Mouse (Mus musculus) midbrain, embryonic 16.5 days (tissue): Measurements from ENCODE around the gene Gbf1. TPM values are rescaled to one million over a fixed set of nuclear protein-coding genes. Genes with fewer than 3 reads are reported as not detected.

ENCODE experiments used
- ATAC-seq: fragments of 200-750 bp; cut with Nextera tagmentation; 2 replicates; pipeline ENCODE4 v1.8.0; 2017; ENCODE audit warnings: moderate TSS enrichment
- H3K27ac ChIP-seq: fragments of 300-500 bp; sonication (generic); 2 replicates; pipeline ENCODE4 v1.5.1; 2014; ENCODE audit warnings: mild to moderate bottlenecking, low read length, mixed read lengths
- H3K27me3 ChIP-seq: fragments of 300-500 bp; sonication (generic); 2 replicates; pipeline ENCODE4 v1.6.1; 2014; ENCODE audit warnings: low read depth, low read length, mixed read lengths; ENCODE audit not compliant: control insufficient read depth, insufficient read depth
- H3K36me3 ChIP-seq: fragments of 300-500 bp; sonication (generic); 2 replicates; pipeline ENCODE4 v1.6.1; 2014; ENCODE audit warnings: mild to moderate bottlenecking, low read length, moderate library complexity, mixed read lengths; ENCODE audit not compliant: control insufficient read depth, insufficient read depth
- H3K4me1 ChIP-seq: fragments of 300-500 bp; sonication (generic); 2 replicates; pipeline ENCODE4 v1.6.1; 2014; ENCODE audit warnings: mild to moderate bottlenecking, low read length, mixed read lengths; ENCODE audit not compliant: control insufficient read depth, insufficient read depth
- H3K4me2 ChIP-seq: fragments of 300-500 bp; sonication (generic); 2 replicates; pipeline ENCODE4 v1.6.1; 2014; ENCODE audit warnings: mild to moderate bottlenecking, low read length, mixed read lengths
- H3K4me3 ChIP-seq: fragments of 300-500 bp; sonication (generic); 2 replicates; pipeline ENCODE4 v1.5.1; 2014; ENCODE audit warnings: low read depth, mild to moderate bottlenecking, low read length, moderate library complexity, mixed read lengths
- H3K9ac ChIP-seq: fragments of 300-500 bp; sonication (generic); 2 replicates; pipeline ENCODE4 v1.6.1; 2014; ENCODE audit warnings: low read depth, low read length, mixed read lengths
- H3K9me3 ChIP-seq: fragments of 300-500 bp; sonication (generic); replicated peaks from 2 replicates; pipeline ENCODE4 v1.6.1; 2014; ENCODE audit warnings: mild to moderate bottlenecking, low read length, mixed read lengths; ENCODE audit not compliant: control insufficient read depth, poor library complexity, severe bottlenecking
- WGBS: fragments of 180-500 bp; shearing (Covaris S2); extraction: QIAGEN DNeasy Blood & Tissue Kit; methylation state at CpG from one replicate; pipeline ENCODE4 v1.1.7; 2014; 5-methylcytosine and 5-hydroxymethylcytosine counted together
- polyA plus RNA-seq: library from polyadenylated mRNA; unstranded; fragments of >200 nt; fragmentation: Nextera tagmentation; extraction: Ambion mirVana; gene quantifications from 2 replicates; pipeline ENCODE4 v1.2.1, GENCODE M21; 2015

Gene Gbf1
- polyA plus RNA-seq, 1 experiment from 2014 or later = 62.8 TPM

DNA sequence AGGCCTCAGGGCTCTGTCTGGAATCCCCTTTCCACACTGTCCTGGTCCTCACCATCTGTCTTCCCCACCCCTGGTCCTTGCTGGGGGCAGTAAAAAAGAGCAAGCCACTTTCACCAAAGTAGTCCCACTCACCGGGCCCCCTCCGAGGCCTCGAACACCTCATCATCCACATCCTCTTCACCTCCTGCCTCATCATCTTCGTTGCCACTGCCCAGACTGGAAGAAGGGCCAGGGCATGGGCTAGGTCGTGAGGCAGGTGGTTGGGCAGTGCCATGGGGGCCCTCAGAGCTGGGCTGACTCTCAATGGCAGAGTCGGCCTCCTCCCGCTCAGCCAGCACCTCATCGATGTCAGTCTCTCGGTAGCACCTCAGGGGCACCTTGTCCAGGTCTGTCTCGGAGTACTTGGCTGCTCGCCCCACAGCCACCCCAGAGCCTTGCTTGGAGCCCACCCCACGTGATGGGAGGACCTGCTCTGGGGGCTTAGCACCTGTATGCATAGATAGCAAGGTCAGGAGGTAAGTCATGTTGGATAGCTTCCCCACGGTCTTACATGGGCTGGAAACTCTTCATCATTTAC, 170.8 kb downstream of the Gbf1 start:
- Histone ChIP-seq H3K4me3 (no peak overlapping the region), H3K9me3 (no peaks in the 10 kb centered on the region), H3K9ac (peak overlapping the region; percentile 43), H3K4me1 (peaks cover 78% of the 10 kb centered on the region), H3K27me3 (no peaks in the 10 kb centered on the region; the same call in 1 of the 2 replicates), H3K4me2 (peak overlapping the region; percentile 46), H3K36me3 (no peaks in the 10 kb centered on the region), H3K27ac (peak overlapping the region; percentile 74; the same call in 1 of the 2 replicates)
- WGBS = 77% methylated on average over 13 of the region's 13 CpGs
- no peak for ATAC-seq

DNA sequence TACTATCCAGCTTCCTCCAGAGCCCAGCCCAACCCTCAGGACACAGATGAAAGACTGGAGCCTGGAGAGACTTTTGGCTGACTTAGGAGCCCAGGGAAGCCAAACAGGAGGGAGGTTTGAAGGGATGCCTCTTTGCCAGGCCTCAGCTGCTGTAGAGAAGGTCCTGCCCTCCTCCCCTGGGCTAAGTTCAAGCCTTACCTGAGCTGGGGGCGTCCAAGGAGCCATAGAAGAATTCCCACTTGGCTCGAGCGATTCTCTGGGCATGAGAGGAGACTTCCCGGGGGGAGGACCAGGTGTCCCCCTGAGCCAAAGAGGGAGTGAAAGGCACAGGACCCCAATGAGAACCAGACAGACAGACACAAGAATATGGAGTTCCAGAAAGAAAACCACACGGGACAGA, 171.4 kb downstream of the Gbf1 start:
- H3K4me2 ChIP-seq = peak overlapping the region; percentile 17; the same call in 1 of the 2 replicates
- 75% methylated on average over 5 of the region's 5 CpGs for WGBS
- H3K9me3 ChIP-seq = no peaks in the 10 kb centered on the region
- no peak overlapping the region for H3K9ac ChIP-seq
- no peak for ATAC-seq
- no peak overlapping the region for H3K27ac ChIP-seq
- no peaks in the 10 kb centered on the region; the same call in 1 of the 2 replicates for H3K27me3 ChIP-seq
- H3K4me1 ChIP-seq = peaks cover 72% of the 10 kb centered on the region
- H3K4me3 ChIP-seq = no peak overlapping the region
- no peaks in the 10 kb centered on the region for H3K36me3 ChIP-seq

DNA sequence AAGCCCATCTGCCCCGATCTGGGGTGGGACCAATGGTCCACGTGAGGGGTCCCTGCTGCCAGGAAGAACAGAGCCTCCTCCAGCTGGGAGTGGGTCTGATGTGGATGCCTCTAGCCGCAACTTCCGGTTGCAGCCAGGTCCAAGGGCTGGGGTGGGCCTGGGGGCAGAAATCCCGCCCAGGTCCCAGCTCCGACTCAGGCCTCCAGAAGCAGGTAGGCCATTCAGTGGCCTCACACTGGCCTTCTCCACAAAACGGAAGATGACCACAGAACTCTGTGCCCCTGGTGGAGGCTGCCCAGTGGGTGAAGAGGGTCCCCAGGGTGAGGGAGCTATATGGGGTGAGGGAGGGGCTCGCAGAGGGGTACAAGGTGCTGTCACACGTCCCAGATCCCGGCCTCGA, 172.1 kb downstream of the Gbf1 start:
- ATAC-seq = no peak
- Histone ChIP-seq H3K36me3 (no peaks in the 10 kb centered on the region), H3K4me3 (no peak overlapping the region), H3K9me3 (no peaks in the 10 kb centered on the region), H3K27ac (no peak overlapping the region), H3K27me3 (no peaks in the 10 kb centered on the region), H3K4me1 (peaks cover 69% of the 10 kb centered on the region), H3K4me2 (peak overlapping the region; percentile 98), H3K9ac (peak overlapping the region; percentile 85; the same call in 1 of the 2 replicates)
- 79% methylated on average over 11 of the region's 11 CpGs for WGBS

DNA sequence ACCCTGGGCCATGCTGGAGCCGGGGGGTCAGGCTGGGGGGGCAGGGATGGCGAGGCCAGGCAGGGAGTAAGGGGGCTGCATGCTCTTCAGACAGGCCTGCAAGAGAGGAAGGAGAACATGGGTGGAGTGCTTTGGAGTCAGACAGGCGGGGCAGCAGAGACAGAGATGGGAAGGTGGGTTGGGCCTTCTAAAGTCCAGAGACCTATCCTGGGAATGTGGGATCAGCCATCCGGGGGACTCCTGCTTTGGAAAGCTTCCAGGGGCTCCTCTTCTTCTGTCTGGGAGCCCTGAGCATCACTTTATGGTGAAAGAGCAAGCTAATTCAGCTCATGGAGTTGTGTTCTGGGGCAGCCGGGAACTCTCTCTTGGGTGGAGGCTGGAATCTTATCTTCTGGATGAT, 172.6 kb downstream of the Gbf1 start:
- 77% methylated on average over 3 of the region's 5 CpGs for WGBS
- H3K36me3 ChIP-seq = no peaks in the 10 kb centered on the region
- no peak for ATAC-seq
- peak overlapping the region; percentile 85 for H3K9ac ChIP-seq
- peak overlapping the region; percentile 75 for H3K4me3 ChIP-seq
- H3K4me2 ChIP-seq = peak overlapping the region; percentile 98
- H3K9me3 ChIP-seq = no peaks in the 10 kb centered on the region
- H3K4me1 ChIP-seq = peaks cover 69% of the 10 kb centered on the region
- no peaks in the 10 kb centered on the region for H3K27me3 ChIP-seq
- H3K27ac ChIP-seq = no peak overlapping the region

DNA sequence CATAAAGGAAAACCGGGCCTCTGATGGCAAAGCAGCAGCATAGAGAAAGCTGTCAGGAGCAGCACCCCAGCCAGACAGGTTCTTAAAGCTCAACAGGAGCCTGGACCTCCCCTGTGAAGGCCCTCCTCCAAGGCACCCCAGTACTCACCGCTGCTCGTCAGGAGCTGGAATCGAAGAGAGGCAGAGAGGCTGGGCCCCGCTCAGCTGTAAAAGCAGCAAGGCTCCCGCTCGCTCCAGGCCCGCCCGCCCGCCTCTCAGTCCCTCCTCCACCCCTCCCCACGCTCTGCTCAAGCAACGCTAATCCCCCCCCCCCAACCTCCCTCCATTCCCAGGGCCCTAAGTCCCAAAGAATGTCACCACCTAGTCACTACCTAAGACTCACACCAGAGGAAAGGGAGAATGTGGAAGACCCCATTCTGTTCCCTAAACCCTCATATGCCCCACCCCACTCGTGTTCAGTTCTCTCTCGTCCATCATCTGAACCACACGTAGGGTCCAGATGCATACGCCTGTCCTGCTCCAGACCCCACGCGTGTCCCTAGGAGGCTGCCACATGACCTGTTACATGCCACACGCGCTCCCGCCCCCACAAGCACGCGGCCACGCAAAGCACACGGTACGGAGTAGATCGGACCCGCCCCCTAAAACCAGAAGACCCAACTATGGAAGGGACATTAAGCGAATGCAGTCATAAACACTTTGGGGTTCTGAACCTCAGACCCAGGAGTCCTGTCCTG, 173.9 kb downstream of the Gbf1 start:
- ATAC-seq = peak; percentile 10; the same call in 1 of the 2 replicates
- Histone ChIP-seq H3K9me3 (no peaks in the 10 kb centered on the region), H3K4me3 (peak overlapping the region; percentile 75), H3K4me2 (peak overlapping the region; percentile 98), H3K27me3 (no peaks in the 10 kb centered on the region), H3K4me1 (peaks cover 63% of the 10 kb centered on the region), H3K27ac (peak overlapping the region; percentile 98), H3K9ac (peak overlapping the region; percentile 85), H3K36me3 (peaks cover 3% of the 10 kb centered on the region)
- 2% methylated on average over 29 of the region's 29 CpGs for WGBS

DNA sequence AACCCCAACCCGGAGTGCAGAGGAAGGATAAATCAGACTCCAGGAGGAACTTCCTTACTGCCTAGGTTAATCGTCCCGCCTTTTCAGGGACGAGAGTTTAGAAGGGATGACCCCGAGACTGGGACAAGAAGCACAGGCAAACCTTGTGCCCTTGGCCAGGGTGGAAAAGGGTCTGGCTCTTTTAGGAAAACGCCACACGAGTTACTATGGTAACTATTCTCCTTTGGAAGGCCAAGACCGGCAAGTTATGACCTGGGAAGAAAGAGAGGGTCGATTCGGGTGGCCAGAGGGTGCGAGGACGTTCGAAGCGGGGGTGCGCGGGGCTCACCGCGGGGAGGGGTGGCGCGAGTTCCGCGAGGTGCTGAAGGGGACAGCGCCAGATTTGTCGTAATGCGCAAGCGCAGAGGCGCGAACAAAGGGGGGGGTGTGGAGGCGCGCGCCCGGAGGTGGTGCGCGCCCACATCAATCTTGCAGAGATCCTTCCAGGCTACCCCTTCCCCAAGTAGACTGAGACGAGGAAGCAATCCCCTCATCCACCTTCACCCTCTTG, 174.5 kb downstream of the Gbf1 start, which contains the start of gene Psd:
Gene Psd, minus strand, starts transcription at position 401 of the 550 bp plus-strand sequence.
- Histone ChIP-seq H3K4me3 (peak within 1 kb of the TSS; percentile 75), H3K4me1 (peaks cover 57% of the 10 kb centered on the region), H3K9me3 (no peaks in the 10 kb centered on the region), H3K9ac (peak within 1 kb of the TSS; percentile 85), H3K27ac (peak within 1 kb of the TSS; percentile 98), H3K4me2 (peak within 1 kb of the TSS; percentile 98), H3K27me3 (no peaks in the 10 kb centered on the region), H3K36me3 (peaks cover 10% of the 10 kb centered on the region)
- under 1% methylated on average over 34 of the region's 35 CpGs for WGBS
- ATAC-seq = no peak

DNA sequence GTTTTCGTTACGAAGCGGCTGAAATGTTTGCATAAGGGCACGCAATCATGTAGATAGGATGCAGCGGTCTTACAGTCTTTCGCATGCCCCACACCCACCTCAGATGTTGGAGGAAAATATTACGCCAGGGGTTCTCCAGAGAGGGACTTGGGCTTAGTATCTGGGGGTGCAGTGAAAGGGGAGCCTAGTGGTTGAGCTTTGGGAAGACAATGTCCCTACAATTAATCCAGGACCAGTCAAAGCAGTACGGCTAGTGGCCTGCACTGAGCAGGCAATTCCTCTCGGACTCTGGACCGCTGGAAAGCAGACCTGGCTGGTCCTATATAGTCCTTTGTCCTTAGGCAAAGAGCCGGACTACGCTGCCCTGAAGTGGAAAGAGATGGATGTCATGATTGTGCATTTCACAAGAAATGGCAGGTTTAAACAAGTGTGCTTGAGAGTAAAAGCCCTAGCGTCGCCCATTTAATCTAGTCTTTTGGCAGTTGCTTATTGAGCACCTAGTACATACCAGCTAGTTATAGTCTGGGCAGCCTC, 175.3 kb downstream of the Gbf1 start:
- Histone ChIP-seq H3K9ac (peak overlapping the region; percentile 85), H3K4me1 (peaks cover 49% of the 10 kb centered on the region), H3K27ac (peak overlapping the region; percentile 98), H3K4me2 (peak overlapping the region; percentile 98), H3K36me3 (peaks cover 15% of the 10 kb centered on the region), H3K9me3 (no peaks in the 10 kb centered on the region), H3K4me3 (peak overlapping the region; percentile 75), H3K27me3 (no peaks in the 10 kb centered on the region)
- 26% methylated on average over 14 of the region's 14 CpGs for WGBS
- peak; percentile 0; the same call in 1 of the 2 replicates for ATAC-seq

DNA sequence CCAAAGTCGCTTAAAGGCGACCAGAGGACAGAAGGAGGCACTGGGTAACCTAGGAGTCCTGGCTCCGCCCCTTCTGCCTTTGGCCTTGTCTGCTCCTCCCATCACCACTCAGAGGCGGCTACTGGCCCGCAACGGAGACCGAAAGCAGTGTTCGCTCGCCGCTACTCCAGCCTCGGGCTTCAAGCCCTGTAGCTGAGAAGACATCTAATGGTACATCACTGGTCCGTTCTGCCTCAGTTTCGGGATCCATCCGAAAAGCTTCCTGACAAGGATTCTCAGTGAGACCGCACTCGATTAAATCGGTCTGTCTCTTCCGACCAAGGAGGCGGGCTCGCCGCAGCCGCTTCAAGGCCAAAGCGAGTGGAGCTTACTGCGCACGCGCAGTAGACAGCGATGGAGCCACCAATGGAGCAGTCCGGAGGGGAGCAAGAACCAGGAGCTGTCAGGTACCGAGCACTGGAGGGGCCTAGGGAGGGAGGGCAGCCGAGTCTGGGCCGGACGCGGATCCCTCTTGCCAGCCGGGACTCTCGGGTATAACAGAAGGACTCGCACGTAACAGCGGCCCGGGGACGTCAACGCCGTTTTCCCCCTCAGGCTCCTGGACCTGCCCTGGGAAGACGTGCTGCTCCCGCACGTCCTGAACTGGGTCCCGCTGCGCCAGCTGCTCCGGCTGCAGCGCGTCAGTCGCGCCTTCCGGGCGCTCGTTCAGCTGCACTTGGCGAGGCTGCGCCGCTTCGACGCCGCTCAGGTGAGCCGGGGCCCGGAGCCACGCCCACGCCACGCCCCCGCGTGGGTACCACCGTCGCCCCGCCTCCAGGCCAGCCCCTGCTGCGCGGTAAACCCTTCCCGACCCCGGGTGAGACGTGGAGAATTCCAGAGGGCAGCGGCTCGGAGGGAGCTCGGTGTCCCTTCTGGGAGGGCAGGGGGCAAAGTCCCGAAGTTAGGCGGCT, 176.0 kb downstream of the Gbf1 start, which contains the start of gene Fbxl15:
Gene Fbxl15, plus strand, starts transcription at position 104 of the 950 bp plus-strand sequence.
- Histone ChIP-seq H3K27me3 (no peaks in the 10 kb centered on the region), H3K4me3 (peak within 1 kb of the TSS; percentile 75), H3K9ac (peak within 1 kb of the TSS; percentile 85), H3K36me3 (peaks cover 15% of the 10 kb centered on the region), H3K4me2 (peak within 1 kb of the TSS; percentile 98), H3K27ac (peak within 1 kb of the TSS; percentile 98), H3K9me3 (no peaks in the 10 kb centered on the region), H3K4me1 (peaks cover 41% of the 10 kb centered on the region)
- under 1% methylated on average over 76 of the region's 81 CpGs for WGBS
- peak; percentile 81 for ATAC-seq
